Mouse (Mus musculus): ENCODE results near the gene Flt1. TPM values are rescaled to one million over a fixed set of nuclear protein-coding genes. Genes with fewer than 3 reads are reported as not detected.
"Not testable (repeated sequence)": the region's sequence is repeated elsewhere in the genome, so short reads cannot be mapped to it uniquely, and the experiment has no call there.

Flt1 gene
- polyA plus RNA-seq, 1 experiment: 23.4 TPM

GRCm38 (mm10) chr5:147614659-147615058 lies 111.2 kb downstream of the Flt1 start:
- Histone ChIP-seq H3K36me3 (ENCODE audit: control insufficient read depth, insufficient read depth, low read length, poor library complexity, severe bottlenecking) (no peaks in the 10 kb centered on the region), H3K9me3 (replicated peaks; ENCODE audit: control insufficient read depth, insufficient read depth, low read length, poor library complexity, severe bottlenecking) (peaks cover 9% of the 10 kb centered on the region; the same call in 1 of the 2 replicates), H3K27me3 (ENCODE audit: control insufficient read depth, insufficient read depth, low read length, poor library complexity, severe bottlenecking) (no peaks in the 10 kb centered on the region), H3K9ac (ENCODE audit: low read depth, poor library complexity, severe bottlenecking) (no peak overlapping the region), H3K4me1 (ENCODE audit: control insufficient read depth, insufficient read depth, low read length) (no peaks in the 10 kb centered on the region), H3K4me3 (ENCODE audit: low read depth, low read length) (no peak overlapping the region), H3K27ac (ENCODE audit: insufficient read depth, low read length) (no peak overlapping the region)
- no peak for TF ChIP-seq EP300 (IDR thresholded peaks at IDR 0.05; ENCODE audit: insufficient read depth, low read depth, low read length)
- TF ChIP-seq CTCF (IDR thresholded peaks at IDR 0.05; ENCODE audit: low read depth, low read length): no peak
- no peak for TF ChIP-seq POLR2A (IDR thresholded peaks at IDR 0.05; ENCODE audit: insufficient read depth, low read length)

GRCm38 (mm10) chr5:147611348-147611747 lies 114.5 kb downstream of the Flt1 start:
- not testable (repeated sequence) for H3K4me1 ChIP-seq (ENCODE audit: control insufficient read depth, insufficient read depth, low read length); H3K9ac ChIP-seq (ENCODE audit: low read depth, poor library complexity, severe bottlenecking); H3K36me3 ChIP-seq (ENCODE audit: control insufficient read depth, insufficient read depth, low read length, poor library complexity, severe bottlenecking); H3K27me3 ChIP-seq (ENCODE audit: control insufficient read depth, insufficient read depth, low read length, poor library complexity, severe bottlenecking); H3K27ac ChIP-seq (ENCODE audit: insufficient read depth, low read length); H3K9me3 ChIP-seq (replicated peaks; ENCODE audit: control insufficient read depth, insufficient read depth, low read length, poor library complexity, severe bottlenecking); H3K4me3 ChIP-seq (ENCODE audit: low read depth, low read length)

GRCm38 (mm10) chr5:147607256-147607975 lies 118.4 kb downstream of the Flt1 start:
- Histone ChIP-seq H3K9ac (ENCODE audit: low read depth, poor library complexity, severe bottlenecking) (no peak overlapping the region), H3K27me3 (ENCODE audit: control insufficient read depth, insufficient read depth, low read length, poor library complexity, severe bottlenecking) (no peaks in the 10 kb centered on the region), H3K4me3 (ENCODE audit: low read depth, low read length) (no peak overlapping the region), H3K27ac (ENCODE audit: insufficient read depth, low read length) (no peak overlapping the region), H3K36me3 (ENCODE audit: control insufficient read depth, insufficient read depth, low read length, poor library complexity, severe bottlenecking) (no peaks in the 10 kb centered on the region), H3K9me3 (replicated peaks; ENCODE audit: control insufficient read depth, insufficient read depth, low read length, poor library complexity, severe bottlenecking) (peaks cover 9% of the 10 kb centered on the region; the same call in 1 of the 2 replicates), H3K4me1 (ENCODE audit: control insufficient read depth, insufficient read depth, low read length) (no peaks in the 10 kb centered on the region)
- TF ChIP-seq CTCF (IDR thresholded peaks at IDR 0.05; ENCODE audit: low read depth, low read length): no peak
- TF ChIP-seq POLR2A (IDR thresholded peaks at IDR 0.05; ENCODE audit: insufficient read depth, low read length): no peak
- TF ChIP-seq EP300 (IDR thresholded peaks at IDR 0.05; ENCODE audit: insufficient read depth, low read depth, low read length): no peak

- TF ChIP-seq EP300 (IDR thresholded peaks at IDR 0.05; ENCODE audit: insufficient read depth, low read depth, low read length) (no peak), CTCF (IDR thresholded peaks at IDR 0.05; ENCODE audit: low read depth, low read length) (no peak), POLR2A (IDR thresholded peaks at IDR 0.05; ENCODE audit: insufficient read depth, low read length) (no peak)
- H3K9me3 ChIP-seq (replicated peaks; ENCODE audit: control insufficient read depth, insufficient read depth, low read length, poor library complexity, severe bottlenecking): peaks cover 4% of the 10 kb centered on the region; the same call in 1 of the 2 replicates
- no peak overlapping the region for H3K27ac ChIP-seq (ENCODE audit: insufficient read depth, low read length)
Measured at GRCm38 (mm10) chr5:147606751-147607150, 119.1 kb downstream of the Flt1 start.

GRCm38 (mm10) chr5:147601460-147602360 lies 124.1 kb downstream of the Flt1 start:
- Histone ChIP-seq H3K27ac (ENCODE audit: insufficient read depth, low read length) (no peak overlapping the region), H3K4me3 (ENCODE audit: low read depth, low read length) (no peak overlapping the region), H3K36me3 (ENCODE audit: control insufficient read depth, insufficient read depth, low read length, poor library complexity, severe bottlenecking) (no peaks in the 10 kb centered on the region), H3K9ac (ENCODE audit: low read depth, poor library complexity, severe bottlenecking) (no peak overlapping the region), H3K9me3 (replicated peaks; ENCODE audit: control insufficient read depth, insufficient read depth, low read length, poor library complexity, severe bottlenecking) (no peaks in the 10 kb centered on the region), H3K4me1 (ENCODE audit: control insufficient read depth, insufficient read depth, low read length) (no peaks in the 10 kb centered on the region), H3K27me3 (ENCODE audit: control insufficient read depth, insufficient read depth, low read length, poor library complexity, severe bottlenecking) (no peaks in the 10 kb centered on the region)
- TF ChIP-seq CTCF (IDR thresholded peaks at IDR 0.05; ENCODE audit: low read depth, low read length): no peak
- TF ChIP-seq EP300 (IDR thresholded peaks at IDR 0.05; ENCODE audit: insufficient read depth, low read depth, low read length): no peak
- TF ChIP-seq POLR2A (IDR thresholded peaks at IDR 0.05; ENCODE audit: insufficient read depth, low read length): no peak

More at GRCm38 (mm10) chr5:147606751-147607150, 119.1 kb downstream of the Flt1 start:
- Histone ChIP-seq H3K36me3 (ENCODE audit: control insufficient read depth, insufficient read depth, low read length, poor library complexity, severe bottlenecking) (no peaks in the 10 kb centered on the region), H3K4me1 (ENCODE audit: control insufficient read depth, insufficient read depth, low read length) (no peaks in the 10 kb centered on the region), H3K27me3 (ENCODE audit: control insufficient read depth, insufficient read depth, low read length, poor library complexity, severe bottlenecking) (no peaks in the 10 kb centered on the region), H3K4me3 (ENCODE audit: low read depth, low read length) (no peak overlapping the region), H3K9ac (ENCODE audit: low read depth, poor library complexity, severe bottlenecking) (no peak overlapping the region)

GRCm38 (mm10) chr5:147597825-147598224 lies 128.0 kb downstream of the Flt1 start:
- TF ChIP-seq CTCF (IDR thresholded peaks at IDR 0.05; ENCODE audit: low read depth, low read length) (no peak), POLR2A (IDR thresholded peaks at IDR 0.05; ENCODE audit: insufficient read depth, low read length) (no peak), EP300 (IDR thresholded peaks at IDR 0.05; ENCODE audit: insufficient read depth, low read depth, low read length) (no peak)
- H3K4me3 ChIP-seq (ENCODE audit: low read depth, low read length): no peak overlapping the region
- H3K9me3 ChIP-seq (replicated peaks; ENCODE audit: control insufficient read depth, insufficient read depth, low read length, poor library complexity, severe bottlenecking): no peaks in the 10 kb centered on the region
- H3K4me1 ChIP-seq (ENCODE audit: control insufficient read depth, insufficient read depth, low read length): no peaks in the 10 kb centered on the region
- H3K36me3 ChIP-seq (ENCODE audit: control insufficient read depth, insufficient read depth, low read length, poor library complexity, severe bottlenecking): no peaks in the 10 kb centered on the region
- no peak overlapping the region for H3K9ac ChIP-seq (ENCODE audit: low read depth, poor library complexity, severe bottlenecking)
- no peaks in the 10 kb centered on the region for H3K27me3 ChIP-seq (ENCODE audit: control insufficient read depth, insufficient read depth, low read length, poor library complexity, severe bottlenecking)
- no peak overlapping the region for H3K27ac ChIP-seq (ENCODE audit: insufficient read depth, low read length)
